Mouse (Mus musculus): ENCODE results near the gene Gsk3a.
A peak's percentile ranks its signal among the peaks of the same experiment; 100 is the strongest.

The Gsk3a gene

DNA sequence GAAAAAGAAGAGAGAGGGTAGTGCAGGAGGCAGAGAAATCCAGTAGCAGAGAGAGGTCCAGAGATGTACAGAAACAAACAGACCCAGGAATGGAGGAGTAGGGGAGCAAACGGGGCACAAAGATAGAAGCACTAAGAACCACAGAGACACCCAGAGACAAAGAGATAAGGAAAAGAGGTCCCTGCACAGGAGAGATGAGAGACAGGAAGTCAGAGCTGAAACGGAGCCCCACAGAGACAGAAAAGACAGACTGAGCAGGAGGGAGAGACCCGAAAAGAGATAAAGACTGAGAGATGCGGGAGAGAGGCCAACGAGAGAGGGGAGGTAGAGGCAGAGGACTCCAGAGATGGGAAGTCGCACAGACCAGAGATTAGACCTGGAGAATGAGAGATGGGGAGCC, 57.1 kb downstream of the Gsk3a start:
- DNase-seq = no peak

DNA sequence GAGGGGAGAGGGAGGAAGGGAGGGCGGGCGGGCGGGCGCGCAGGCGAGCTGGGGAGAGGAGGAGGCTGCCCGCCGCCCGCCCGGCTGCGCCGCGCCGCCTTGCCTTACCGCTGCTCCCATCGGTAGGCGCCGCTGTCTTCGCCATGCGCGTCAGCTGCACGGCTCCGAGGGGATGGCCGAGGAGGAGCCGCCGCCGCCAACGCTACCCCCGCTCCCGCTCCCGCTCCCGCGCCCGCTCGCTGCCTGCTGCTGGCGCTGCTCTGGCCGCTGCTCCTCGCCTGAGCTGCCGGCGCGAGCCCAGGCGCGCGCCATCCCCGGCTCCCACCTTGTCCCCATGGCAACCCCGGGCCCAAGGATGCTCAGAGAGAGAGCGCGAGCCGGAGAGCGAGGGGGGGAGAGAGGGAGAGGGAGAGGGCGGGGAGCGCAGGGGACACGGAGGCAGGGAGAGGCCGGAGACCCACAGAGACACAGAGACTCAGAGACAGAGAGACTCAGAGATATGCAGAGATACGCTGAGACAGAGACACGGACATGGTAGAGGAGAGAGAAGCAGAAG, 58.0 kb downstream of the Gsk3a start, which contains the start of gene Pou2f2:
TSS of gene Pou2f2 (minus strand) at position 121 of the 556 bp plus-strand sequence.
- DNase-seq = peak; percentile 87

DNA sequence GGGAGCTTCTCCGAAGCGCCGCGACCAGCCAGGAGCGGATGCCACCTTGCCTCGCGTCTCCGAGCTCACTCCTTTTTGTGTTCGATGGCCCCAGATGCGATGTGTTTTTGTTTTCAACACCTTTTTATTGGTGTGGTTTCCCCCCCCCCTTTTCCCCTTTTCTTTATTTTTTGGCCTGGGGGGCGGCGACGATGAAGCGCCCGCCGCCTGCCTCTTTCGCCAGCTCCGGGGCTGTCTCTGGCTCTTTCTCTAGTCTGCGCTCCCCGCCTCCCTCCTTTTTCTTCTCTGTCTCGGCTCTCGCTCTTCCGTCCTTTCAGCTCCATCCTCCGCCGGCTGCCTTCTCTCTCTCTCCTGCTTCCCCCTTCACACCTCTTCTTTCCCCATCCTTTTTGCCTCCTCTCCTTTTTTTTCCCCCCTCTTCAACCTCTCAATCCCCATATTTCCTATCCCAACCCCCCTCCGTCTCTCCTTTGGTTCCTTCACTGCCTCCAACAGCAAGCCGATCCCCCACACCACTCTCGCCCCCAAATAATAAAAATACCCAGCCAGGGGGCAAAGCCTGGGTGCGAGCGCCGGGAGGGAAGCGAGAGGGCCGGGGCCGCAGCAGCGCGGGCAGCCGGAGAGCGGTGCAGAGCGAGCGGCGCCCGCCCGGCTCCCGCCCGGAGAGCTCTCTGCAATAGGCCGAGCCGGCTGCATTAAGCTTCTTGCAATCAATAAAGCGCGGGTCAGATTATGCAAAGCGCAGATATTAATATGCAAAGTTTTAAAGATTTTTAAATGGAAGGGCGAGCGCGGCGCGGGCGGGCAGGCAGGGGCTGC, 58.7 kb downstream of the Gsk3a start:
- peak; percentile 52 for DNase-seq

DNA sequence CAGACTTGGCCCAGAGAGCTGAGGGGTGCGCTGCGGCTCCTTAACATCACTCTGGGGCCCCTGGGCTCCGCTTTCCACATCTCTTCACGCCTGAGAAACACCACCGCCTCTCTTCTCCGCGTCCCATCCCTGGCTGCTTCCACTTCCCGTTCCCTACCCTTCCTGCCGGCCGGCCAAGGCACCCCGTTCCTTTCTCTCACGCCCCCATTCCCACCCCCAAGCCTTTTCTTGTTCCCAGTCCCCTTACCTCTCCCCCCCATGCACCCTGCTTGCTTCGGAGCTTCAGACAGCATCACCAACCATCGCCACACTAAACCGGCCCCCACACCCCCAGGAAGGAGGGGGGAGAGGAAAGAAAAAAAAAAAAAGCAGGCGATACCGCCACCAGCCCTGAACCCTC, 59.3 kb downstream of the Gsk3a start:
- DNase-seq = no peak
